Mouse (Mus musculus): ENCODE results near the gene Slc35f2.

Slc35f2 gene

DNA sequence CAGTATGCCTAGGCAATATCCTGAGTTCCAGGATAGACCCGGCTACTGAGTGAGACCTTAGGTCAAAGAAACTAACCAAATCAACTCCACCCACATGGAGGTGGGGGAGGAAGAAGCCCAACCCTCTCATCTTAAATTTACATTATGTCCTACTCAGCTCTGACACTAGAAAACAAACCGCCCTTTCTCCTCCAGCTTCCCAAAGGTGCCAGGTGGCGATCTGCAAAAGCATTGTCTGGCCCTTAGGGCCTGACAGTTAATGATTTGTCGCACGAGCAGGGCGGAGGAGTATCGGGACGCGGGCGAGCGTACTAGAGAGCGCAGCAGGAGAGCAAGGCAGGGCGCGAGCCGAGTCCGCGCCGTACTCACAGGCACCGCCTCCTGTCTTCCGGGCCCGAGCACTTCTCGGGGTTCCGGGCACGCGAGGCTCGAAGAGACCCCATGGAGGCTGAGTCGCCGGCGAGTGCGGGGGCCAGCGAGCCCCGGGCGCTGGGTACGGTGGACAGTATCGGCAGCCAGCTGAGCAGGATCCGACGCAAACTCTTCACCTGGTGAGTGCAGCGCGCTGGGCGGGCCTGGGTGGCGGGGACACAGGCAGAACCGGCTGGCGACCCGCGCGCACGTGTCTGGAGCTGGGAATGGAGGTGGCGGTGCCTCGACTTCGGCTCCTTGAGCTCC is at the start of gene Slc35f2:
Gene Slc35f2 (plus strand): TSS at position 195 of the 678 bp plus-strand sequence.
- DNase-seq = peak; percentile 3

DNA sequence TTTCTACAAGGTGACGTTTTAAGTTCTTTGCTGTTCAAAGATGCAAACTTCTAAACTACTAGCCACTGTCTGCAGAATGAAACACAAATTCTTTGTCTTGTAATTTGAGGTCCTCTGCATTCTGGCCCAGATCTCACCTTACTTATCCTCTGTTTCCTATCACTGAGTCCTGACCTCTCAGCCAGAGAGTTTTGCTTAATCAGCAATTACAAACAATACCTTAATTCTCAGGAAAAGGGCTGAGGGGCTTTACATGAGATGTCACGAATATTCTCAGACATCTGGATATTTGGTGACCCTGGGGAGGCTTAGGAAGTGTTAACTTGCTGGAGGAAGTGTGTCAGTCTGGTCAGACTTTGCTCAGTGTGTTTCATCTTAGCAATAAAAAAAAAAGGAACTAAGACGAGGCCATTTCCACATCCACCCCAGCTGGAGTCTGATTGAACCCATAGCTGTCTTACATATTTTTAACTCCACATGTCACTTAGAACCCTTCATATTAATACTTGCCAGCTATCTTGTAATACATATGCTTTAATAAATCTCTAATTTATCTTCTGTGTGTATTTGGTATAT is 30.4 kb upstream of the Slc35f2 start:
- DNase-seq = no peak

DNA sequence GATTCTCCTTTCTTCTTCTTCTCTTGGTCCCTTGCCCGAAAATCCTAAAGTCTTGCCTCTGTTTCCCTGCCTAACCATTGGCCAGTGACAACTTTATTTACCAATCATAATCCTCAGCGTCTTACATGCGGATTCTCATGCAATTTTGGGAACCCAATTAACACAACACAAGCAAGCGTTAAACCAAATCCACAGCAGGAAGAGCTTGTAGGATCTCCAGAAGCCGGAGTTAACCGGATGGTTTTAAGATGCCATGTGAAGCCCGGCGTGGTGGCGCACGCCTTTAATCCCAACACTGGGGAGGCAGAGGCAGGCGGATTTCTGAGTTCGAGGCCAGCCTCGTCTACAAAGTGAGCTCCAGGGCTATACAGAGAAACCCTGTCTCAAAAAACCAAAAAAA is 20.9 kb upstream of the Slc35f2 start:
- DNase-seq = no peak

GRCm38 (mm10) chr9:53750899-53751298 is 20.4 kb upstream of the Slc35f2 start:
- DNase-seq = no peak

DNA sequence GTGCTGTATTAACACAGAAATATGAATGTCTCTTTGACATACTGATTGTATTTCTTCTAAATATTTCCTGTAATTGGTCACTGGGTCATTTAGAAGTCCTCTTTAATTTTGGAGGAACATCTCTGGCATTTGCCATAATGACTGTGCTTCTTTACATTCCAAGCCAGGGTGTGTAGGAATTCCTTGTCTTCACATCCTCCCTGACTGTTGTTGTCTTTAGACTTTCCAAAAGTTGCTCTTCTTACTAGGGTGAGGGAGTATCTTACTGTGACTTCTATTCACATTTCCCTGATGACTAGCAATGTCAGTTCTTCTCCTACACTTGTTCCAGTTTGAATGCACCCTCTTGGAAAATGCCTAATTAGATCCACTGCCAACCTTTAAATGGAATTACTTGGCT is 16.5 kb upstream of the Slc35f2 start:
- DNase-seq = no peak

- DNase-seq = no peak
Observed at GRCm38 (mm10) chr9:53758142-53758541, 13.2 kb upstream of the Slc35f2 start.

GRCm38 (mm10) chr9:53764697-53765096 is 6.6 kb upstream of the Slc35f2 start:
- DNase-seq = no peak

DNA sequence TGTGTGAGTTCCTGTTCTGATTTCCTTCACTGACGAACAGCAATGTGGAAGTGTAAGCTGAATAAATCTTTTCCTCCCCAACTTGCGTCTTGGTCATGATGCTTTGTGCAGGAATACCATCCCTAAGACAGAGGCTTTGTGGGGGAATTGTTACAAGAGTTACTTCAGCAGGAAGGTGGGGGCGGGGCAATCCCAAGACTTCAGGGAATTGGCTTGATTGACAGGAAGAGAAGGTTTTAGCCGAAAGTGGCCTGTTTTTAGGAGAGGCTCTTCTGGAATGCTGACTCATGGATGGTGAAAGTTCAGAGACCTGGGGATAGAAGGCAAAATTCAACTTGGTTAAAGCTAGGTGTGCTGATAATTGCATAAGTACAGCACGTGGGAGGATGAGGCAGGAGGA is 2.9 kb upstream of the Slc35f2 start:
- DNase-seq = no peak

- DNase-seq = no peak
Observed at GRCm38 (mm10) chr9:53770771-53771343, 481 bp upstream of the Slc35f2 start.

DNA sequence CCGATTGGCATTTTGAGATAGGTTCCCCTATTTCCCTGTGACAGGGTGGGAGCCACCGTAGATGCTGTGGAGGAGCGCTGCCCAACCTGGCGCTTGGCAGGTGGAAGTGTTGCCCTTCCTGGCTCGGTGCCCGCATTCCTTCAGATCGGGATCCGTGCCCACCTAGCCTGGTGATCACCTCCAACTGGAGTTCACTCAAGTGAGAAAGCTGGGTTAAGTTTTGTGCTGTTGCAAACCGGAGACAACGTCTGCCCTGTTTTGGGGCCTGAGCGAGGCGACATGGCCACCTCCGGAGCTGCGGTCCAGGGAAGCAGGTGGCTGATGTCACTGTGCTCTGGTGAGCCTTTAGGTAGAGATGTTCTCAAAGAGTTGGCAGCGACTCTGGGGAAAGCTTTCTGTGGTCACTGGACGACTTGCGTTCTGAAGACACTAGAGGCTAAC is 803 bp downstream of the Slc35f2 start:
- DNase-seq = peak; percentile 21

DNA sequence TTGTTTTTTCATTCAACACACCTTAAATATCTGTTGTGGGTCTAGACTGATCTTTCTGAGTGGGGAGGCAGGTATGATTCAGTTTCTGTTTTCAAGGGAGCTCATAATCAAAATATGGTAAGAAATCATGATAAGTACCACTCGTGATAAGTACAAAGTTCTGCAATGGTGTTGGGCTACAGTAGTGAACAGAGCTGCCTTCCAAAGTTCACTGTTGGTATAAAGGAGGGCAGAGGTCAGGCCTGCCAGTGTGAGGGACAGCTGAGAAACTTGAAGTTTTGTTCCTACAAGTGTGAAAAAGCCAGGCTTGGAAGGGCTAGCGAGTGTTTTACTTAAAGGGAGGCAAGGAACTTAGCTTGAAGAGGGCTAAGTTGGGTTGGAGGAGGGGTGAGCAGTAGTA is 4.2 kb downstream of the Slc35f2 start:
- no peak for DNase-seq

GRCm38 (mm10) chr9:53786561-53787407 is 15.4 kb downstream of the Slc35f2 start:
- DNase-seq = no peak

- DNase-seq = no peak
Observed at GRCm38 (mm10) chr9:53793830-53794330, 22.5 kb downstream of the Slc35f2 start.

- no peak for DNase-seq
Observed at GRCm38 (mm10) chr9:53794490-53794889, 23.2 kb downstream of the Slc35f2 start.

GRCm38 (mm10) chr9:53795351-53795750 is 24.0 kb downstream of the Slc35f2 start:
- DNase-seq = no peak

DNA sequence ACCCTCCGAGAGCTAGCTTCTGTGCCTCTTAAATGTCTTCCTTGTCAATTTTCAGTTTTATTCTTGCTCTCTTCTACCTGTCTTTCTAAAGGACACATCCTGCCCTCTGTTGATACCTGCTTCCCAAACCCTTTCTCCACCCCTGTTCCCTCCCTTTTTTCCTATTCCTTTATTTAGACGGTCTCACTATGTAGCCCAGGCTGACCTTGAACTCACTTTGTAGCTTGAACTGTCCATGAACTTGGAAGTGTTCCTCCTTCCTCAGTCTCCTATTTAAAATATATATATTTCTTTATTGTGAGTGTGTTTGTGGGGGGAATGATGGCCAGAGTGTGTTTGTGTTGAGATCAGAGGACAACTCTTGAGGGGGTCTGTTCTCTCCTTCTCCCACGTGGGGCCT is 25.0 kb downstream of the Slc35f2 start:
- no peak for DNase-seq

DNA sequence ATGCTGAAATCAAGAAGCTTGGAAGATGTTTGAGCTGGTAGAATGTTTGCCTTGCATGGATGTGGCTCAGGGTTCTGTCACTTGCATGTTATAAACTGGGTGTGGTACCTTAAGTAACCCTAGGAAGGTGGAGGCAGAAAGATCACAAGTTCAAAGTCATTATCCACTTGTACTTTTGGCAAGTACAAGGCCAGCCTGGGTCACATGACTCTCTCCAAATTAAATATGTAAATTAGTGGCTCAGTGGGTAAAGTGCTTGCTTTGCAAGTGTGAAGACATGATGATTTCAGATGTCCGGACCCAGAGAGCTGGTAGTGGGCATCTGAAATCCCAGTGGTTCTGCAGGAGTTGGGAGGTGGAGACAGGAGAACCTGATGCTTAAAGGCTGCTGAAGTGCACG is 25.8 kb downstream of the Slc35f2 start:
- DNase-seq = no peak

DNA sequence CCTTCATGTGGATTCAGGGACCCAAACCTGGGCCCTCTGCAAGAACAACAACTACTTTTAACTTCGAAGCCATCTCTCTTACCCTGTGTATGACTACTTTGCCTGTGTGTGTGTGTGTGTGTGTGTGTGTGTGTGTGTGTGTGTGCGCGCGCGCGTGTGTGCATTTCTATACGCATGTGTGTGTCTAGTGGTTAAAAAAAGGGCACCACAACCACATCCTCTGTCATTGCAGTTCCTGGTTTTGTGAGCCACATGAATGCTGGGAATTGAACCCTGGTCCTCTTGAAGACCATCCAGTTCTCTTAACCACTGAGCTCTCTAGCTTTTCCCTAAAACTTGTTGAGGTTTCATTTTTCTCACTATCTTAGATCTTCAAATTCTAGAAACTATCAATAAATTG is 31.6 kb downstream of the Slc35f2 start:
- no peak for DNase-seq

DNA sequence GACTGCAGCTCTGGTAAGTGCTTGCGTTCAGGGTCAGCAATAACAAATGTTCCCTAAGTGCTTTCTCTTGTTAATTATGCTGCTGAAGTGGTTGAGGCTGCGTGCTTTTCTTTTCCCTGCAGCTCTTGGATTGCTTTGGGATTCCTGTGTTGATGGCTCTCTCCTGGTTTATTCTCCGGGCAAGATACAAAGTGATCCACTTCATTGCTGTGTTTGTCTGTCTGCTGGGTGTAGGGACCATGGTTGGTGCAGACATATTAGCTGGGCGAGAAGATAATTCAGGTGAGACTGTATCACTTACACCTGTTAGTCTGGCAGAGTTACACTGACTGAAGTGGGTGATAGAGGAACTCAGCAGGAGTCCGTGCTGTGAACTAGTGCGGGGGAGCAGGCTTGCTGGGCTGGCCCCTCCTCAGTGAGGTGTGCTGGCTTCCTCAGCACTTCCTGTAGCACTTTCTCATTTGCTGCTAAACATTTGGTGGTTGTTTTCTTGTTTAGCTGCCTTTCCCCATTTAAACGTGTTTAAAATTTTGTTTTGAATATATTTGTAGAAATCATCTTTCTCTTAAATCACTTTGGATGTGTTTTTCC is 35.3 kb downstream of the Slc35f2 start:
- DNase-seq = no peak

DNA sequence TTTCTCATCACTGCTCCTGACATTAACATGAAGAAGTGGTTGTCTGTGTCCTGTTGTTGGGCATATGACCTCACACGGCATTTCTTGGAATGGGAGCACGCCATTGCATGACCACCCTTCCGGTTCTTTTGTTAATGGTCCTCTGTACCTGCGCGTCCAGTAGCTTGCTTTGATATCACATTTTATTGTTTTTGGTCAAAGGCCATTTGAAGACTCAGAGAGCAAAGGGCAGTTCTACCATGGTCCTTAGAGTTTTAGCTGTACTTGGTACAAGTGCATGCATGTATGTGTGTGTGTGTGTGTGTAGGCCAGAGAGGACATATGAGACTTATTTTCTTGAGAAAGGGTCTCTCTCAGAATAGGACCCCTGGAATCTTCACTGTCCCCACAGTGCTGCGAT is 42.1 kb downstream of the Slc35f2 start:
- no peak for DNase-seq

DNA sequence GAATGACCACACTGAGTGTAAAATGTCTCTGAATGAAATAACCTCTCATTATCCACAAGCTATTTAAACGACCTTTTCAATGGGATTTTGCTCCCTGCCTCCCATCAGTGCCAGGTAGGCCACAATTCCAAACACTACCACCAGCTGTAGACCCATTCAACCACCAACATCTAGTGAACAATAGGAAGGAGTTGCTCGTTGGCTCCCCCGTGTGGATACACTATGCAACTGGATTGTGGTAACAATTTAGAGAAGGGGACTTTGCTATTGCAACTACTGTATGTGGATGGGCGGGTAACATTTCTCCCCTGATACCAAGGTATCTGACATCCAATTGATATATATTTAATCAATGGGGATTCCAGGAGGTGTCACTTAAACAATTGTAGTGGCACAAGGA is 47.4 kb downstream of the Slc35f2 start:
- peak; percentile 24 for DNase-seq

- no peak for DNase-seq
Observed at GRCm38 (mm10) chr9:53825318-53825717, 54.0 kb downstream of the Slc35f2 start.
